Mouse (Mus musculus) CH12.LX (cell line): ENCODE data around the gene Sash3.

Experiments
- BHLHE40 ChIP-seq: IDR thresholded peaks from 2 replicates; pipeline ENCODE4 v1.6.1; 2011; ENCODE audit warnings: mild to moderate bottlenecking, low read depth, low read length, improper control_type of control experiment
- CHD2 ChIP-seq: IDR thresholded peaks from 2 replicates; pipeline ENCODE4 v1.6.1; 2011; ENCODE audit warnings: low read length, improper control_type of control experiment
- CTCF ChIP-seq, 2 experiments: IDR thresholded peaks in 1 of 2; conservative IDR thresholded peaks in 1 of 2; 2 replicates each; pipeline ENCODE4 v1.5.1; 2011 to 2012; ENCODE audit warnings: low read depth in 2 of 2, low read length in 2 of 2, improper control_type of control experiment in 1 of 2, inconsistent platforms in 1 of 2, mild to moderate bottlenecking in 1 of 2, moderate library complexity in 1 of 2
- E2F4 ChIP-seq: IDR thresholded peaks from 2 replicates; pipeline ENCODE4 v1.6.1; 2011; ENCODE audit warnings: low read depth, low read length, improper control_type of control experiment; ENCODE audit not compliant: insufficient replicate concordance
- ELF1 ChIP-seq: IDR thresholded peaks from 2 replicates; pipeline ENCODE4 v1.6.1; 2014; ENCODE audit warnings: low read depth, mild to moderate bottlenecking, inconsistent platforms, low read length, improper control_type of control experiment
- EP300 ChIP-seq: IDR thresholded peaks from 2 replicates; pipeline ENCODE4 v1.6.1; 2011; ENCODE audit warnings: low read length, improper control_type of control experiment
- ETS1 ChIP-seq: conservative IDR thresholded peaks from 2 replicates; pipeline ENCODE4 v1.6.1; 2012; ENCODE audit warnings: low read depth, mild to moderate bottlenecking, inconsistent platforms, low read length, improper control_type of control experiment, moderate library complexity
- HCFC1 ChIP-seq: IDR thresholded peaks from 2 replicates; pipeline ENCODE4 v1.6.1; 2012; ENCODE audit warnings: low read depth, mild to moderate bottlenecking, inconsistent platforms, low read length, improper control_type of control experiment
- MAZ ChIP-seq: IDR thresholded peaks from 2 replicates; pipeline ENCODE4 v1.6.1; 2012; ENCODE audit warnings: low read depth, mild to moderate bottlenecking, inconsistent platforms, low read length, improper control_type of control experiment, moderate library complexity
- MXI1 ChIP-seq: IDR thresholded peaks from 2 replicates; pipeline ENCODE4 v1.6.1; 2011; ENCODE audit warnings: mild to moderate bottlenecking, low read depth, low read length, improper control_type of control experiment
- POLR2A ChIP-seq: IDR thresholded peaks from 2 replicates; pipeline ENCODE4 v1.6.1; 2011; ENCODE audit warnings: low read depth, mild to moderate bottlenecking, improper control_type of control experiment, low read length
- TCF12 ChIP-seq: IDR thresholded peaks from 2 replicates; pipeline ENCODE4 v1.6.1; 2014; ENCODE audit warnings: low read depth, mild to moderate bottlenecking, inconsistent platforms, low read length, improper control_type of control experiment
- USF1 ChIP-seq: IDR thresholded peaks from 2 replicates; pipeline ENCODE4 v1.6.1; 2014; ENCODE audit warnings: low read depth, mild to moderate bottlenecking, inconsistent platforms, low read length, improper control_type of control experiment
- ZC3H11A ChIP-seq: IDR thresholded peaks from 2 replicates; pipeline ENCODE4 v1.6.1; 2012; ENCODE audit warnings: low read depth, mild to moderate bottlenecking, inconsistent platforms, low read length, improper control_type of control experiment

DNA sequence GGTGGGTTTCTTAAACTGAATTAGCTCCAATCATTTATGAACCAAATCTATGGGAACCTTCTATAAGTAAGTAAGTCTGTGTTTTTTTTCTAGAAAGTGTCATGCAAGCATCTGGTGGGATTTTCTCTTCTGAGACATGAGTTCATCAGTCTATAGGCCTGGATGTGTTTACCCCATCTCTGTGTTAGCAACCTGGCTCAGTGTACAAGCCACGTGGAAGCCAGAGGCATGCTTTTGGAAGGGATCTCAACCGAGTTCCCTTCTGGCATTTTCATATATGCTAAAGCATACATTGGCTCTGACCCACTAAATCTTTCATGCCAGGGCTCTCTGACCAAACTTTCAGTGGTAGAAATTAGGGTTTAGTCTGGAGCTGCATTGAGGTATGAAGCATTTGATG, 7.7 kb downstream of the Sash3 start:
- no peak for TF ChIP-seq CTCF (conservative IDR thresholded peaks at IDR 0.05 in 1 of 2, IDR thresholded peaks at IDR 0.05 in 1 of 2; ENCODE audit: low read depth in 2 of 2, low read length in 2 of 2)
- TF ChIP-seq POLR2A = no peak
- no peak for TF ChIP-seq TCF12
- no peak for TF ChIP-seq CHD2
- no peak for TF ChIP-seq E2F4
- no peak for TF ChIP-seq USF1
- no peak for TF ChIP-seq ELF1
- no peak for TF ChIP-seq BHLHE40
- no peak for TF ChIP-seq MAZ
- TF ChIP-seq MXI1 = no peak
- no peak for TF ChIP-seq ETS1
- TF ChIP-seq ZC3H11A = no peak
- TF ChIP-seq HCFC1 = no peak
- TF ChIP-seq EP300 = no peak
